Mouse (Mus musculus) bone marrow, adult 2 months (tissue): ENCODE results near the gene Alox12e. TPM values are rescaled to one million over a fixed set of nuclear protein-coding genes. Genes with fewer than 3 reads are reported as not detected.
"Not testable (repeated sequence)": the region's sequence is repeated elsewhere in the genome, so short reads cannot be mapped to it uniquely, and the experiment has no call there.

Experiments used
- H3K27ac ChIP-seq: fragments of 200-500 bp; 2 replicates; pipeline ENCODE4 v1.5.1; 2012; ENCODE audit warnings: low read depth, mild to moderate bottlenecking, control low read depth, inconsistent platforms, low read length; ENCODE audit not compliant: control insufficient read depth, poor library complexity, insufficient read depth
- H3K4me1 ChIP-seq: fragments of 200-500 bp; 2 replicates; pipeline ENCODE4 v1.6.1; 2011; ENCODE audit warnings: low read length; ENCODE audit not compliant: control insufficient read depth, insufficient read depth
- H3K4me3 ChIP-seq: fragments of 200-500 bp; replicated peaks from 2 replicates; pipeline ENCODE3; 2011; ENCODE audit warnings: mild to moderate bottlenecking, low read depth, low read length, control low read depth; ENCODE audit not compliant: control insufficient read depth
- CTCF ChIP-seq: fragments of 200-500 bp; IDR thresholded peaks from 2 replicates; pipeline ENCODE4 v1.5.1; 2011; ENCODE audit warnings: low read length, control low read depth; ENCODE audit not compliant: control insufficient read depth, insufficient read depth
- POLR2A ChIP-seq: fragments of 200-500 bp; IDR thresholded peaks from 2 replicates; pipeline ENCODE4 v1.6.1; 2011; ENCODE audit warnings: low read depth, mild to moderate bottlenecking, control low read depth, low read length, borderline replicate concordance; ENCODE audit not compliant: control insufficient read depth
- WGBS: fragments of 180-500 bp; shearing (Covaris S2); methylation state at CpG from one replicate; pipeline ENCODE4 v1.1.7; 2018; 5-methylcytosine and 5-hydroxymethylcytosine counted together
- polyA plus RNA-seq: library from polyadenylated mRNA; stranded (reverse); fragments of >200 nt; gene quantifications from 2 replicates; pipeline ENCODE4 v1.2.4, GENCODE M21; 2011; ENCODE audit warnings: low replicate concordance; ENCODE audit not compliant: missing spikeins, insufficient read depth, insufficient read length

The Alox12e gene
- polyA plus RNA-seq: not detected in 2 replicates

- Histone ChIP-seq H3K4me1 (no peaks in the 10 kb centered on the region), H3K4me3 (peak within 1 kb of the TSS; percentile 3), H3K27ac (no peak within 1 kb of the TSS)
- TF ChIP-seq POLR2A (no peak), CTCF (no peak)
- WGBS: 45% methylated on average over 7 of the region's 7 CpGs
Measured at GRCm38 (mm10) chr11:70322528-70322927, at the start of gene Alox12e. TSS of gene Alox12e (minus strand) at chr11:70322628.

DNA sequence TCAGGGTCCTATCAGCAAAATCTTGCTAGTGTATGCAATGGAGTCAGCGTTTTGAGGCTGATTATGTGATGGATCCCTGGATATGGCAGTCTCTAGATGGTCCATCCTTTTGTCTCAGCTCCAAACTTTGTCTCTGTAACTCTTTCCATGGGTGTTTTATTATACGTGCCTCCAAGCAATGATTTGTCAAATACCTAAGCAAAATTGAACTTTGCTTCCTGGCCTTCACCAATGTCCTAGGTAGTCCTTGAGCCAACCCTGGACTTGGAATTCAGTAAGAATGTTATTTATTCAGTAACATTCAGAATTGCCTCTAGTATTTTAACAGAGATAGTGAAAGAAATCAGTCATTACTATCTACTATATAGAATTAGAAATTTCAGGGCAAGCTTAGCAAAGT lies 46.2 kb upstream of the Alox12e start:
- not testable (repeated sequence) for H3K4me1 ChIP-seq, H3K4me3 ChIP-seq, H3K27ac ChIP-seq
- WGBS: 72% methylated on average over 2 of the region's 2 CpGs

- not testable (repeated sequence) for H3K4me1 ChIP-seq, H3K27ac ChIP-seq, H3K4me3 ChIP-seq
- 83% methylated on average over 6 of the region's 6 CpGs for WGBS
Measured at GRCm38 (mm10) chr11:70367701-70368100, 45.3 kb upstream of the Alox12e start.

- peak within 1 kb of the TSS; percentile 2 for H3K4me3 ChIP-seq
- no peak within 1 kb of the TSS for H3K27ac ChIP-seq
- under 1% methylated on average over 19 of the region's 19 CpGs for WGBS
- TF ChIP-seq POLR2A: no peak
- TF ChIP-seq CTCF: no peak
- no peaks in the 10 kb centered on the region for H3K4me1 ChIP-seq
Measured at GRCm38 (mm10) chr11:70351868-70352267, 29.4 kb upstream of the Alox12e start, which contains the start of gene Alox15. TSS of gene Alox15 (minus strand) at chr11:70352031.

- 68% methylated on average over 9 of the region's 9 CpGs for WGBS
- no peak for TF ChIP-seq POLR2A
- no peak for TF ChIP-seq CTCF
- Histone ChIP-seq H3K4me3 (no peak overlapping the region), H3K27ac (no peak overlapping the region), H3K4me1 (no peaks in the 10 kb centered on the region)
Measured at GRCm38 (mm10) chr11:70348630-70349029, 26.2 kb upstream of the Alox12e start.

DNA sequence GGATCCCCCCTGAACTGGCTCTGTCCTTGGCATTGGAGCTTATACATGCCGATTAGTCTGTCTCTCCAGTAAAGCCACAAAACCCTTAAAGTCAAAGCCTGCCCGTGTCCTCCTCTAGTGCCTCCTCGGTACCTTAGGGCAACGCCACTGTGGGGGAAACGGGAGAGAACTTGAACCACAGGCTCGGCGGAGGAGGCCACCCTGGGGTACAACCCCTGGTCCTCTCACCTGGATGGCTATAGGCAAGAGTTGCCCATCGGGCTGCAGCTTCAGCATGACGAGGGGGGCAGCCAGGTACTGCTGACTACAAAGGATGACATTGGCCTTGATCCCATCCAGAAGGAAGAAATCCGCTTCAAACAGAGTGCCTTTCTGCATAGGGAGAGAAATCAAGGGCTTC lies 25.4 kb upstream of the Alox12e start:
- TF ChIP-seq CTCF: no peak
- Histone ChIP-seq H3K27ac (no peak overlapping the region), H3K4me1 (no peaks in the 10 kb centered on the region), H3K4me3 (no peak overlapping the region)
- WGBS: 72% methylated on average over 10 of the region's 10 CpGs

DNA sequence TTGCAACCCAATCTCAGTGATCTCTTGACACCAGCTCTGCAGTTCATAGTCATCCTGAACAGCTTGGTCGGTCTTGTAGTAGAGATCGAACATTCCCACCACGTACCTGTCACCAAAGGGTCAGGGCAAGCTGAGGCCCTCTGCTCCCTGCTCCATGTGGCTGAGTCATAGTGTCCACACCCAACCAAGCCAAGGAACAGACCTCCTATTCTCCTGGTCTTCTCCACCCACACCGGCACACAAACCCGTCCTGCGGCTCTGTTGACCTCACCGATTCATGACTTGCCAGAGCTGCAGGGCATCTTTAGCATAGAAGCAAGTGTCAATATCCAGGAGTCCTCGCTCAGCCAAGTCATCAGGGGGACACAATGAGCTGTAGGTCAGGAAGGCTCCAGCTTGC lies 23.1 kb upstream of the Alox12e start:
- Histone ChIP-seq H3K27ac (no peak overlapping the region), H3K4me3 (no peak overlapping the region), H3K4me1 (no peaks in the 10 kb centered on the region)
- 85% methylated on average over 8 of the region's 8 CpGs for WGBS
- TF ChIP-seq POLR2A (no peak), CTCF (no peak)

- 77% methylated on average over 10 of the region's 10 CpGs for WGBS
- no peak overlapping the region for H3K27ac ChIP-seq
- no peak for TF ChIP-seq CTCF
- H3K4me1 ChIP-seq: no peaks in the 10 kb centered on the region
- H3K4me3 ChIP-seq: no peak overlapping the region
Measured at GRCm38 (mm10) chr11:70345061-70345460, 22.6 kb upstream of the Alox12e start.

DNA sequence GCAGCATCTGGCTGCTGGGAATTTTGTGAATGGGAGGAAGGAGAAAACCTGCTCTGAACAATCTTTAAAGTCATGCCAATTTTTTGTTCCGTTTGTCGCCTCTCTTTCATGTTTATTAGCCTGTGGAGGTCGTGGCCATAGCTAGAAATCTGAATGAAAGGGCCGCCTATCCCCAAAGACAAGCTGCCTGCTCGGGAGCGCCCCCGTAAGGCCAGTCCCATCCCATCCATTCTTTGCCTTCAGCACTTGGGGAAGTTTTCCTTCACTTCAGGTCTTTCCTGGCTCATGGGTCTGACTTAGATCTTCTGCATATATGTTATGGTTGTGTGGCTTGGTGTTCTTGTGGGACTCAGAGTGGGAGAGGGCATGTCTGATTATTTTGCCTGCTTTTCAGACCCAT lies 17.1 kb upstream of the Alox12e start:
- Histone ChIP-seq H3K27ac (no peak overlapping the region), H3K4me1 (no peaks in the 10 kb centered on the region), H3K4me3 (no peak overlapping the region)
- 62% methylated on average over 7 of the region's 7 CpGs for WGBS
- TF ChIP-seq POLR2A (no peak), CTCF (no peak)
